Mouse (Mus musculus): Measurements from ENCODE around the gene Sept10. TPM values are rescaled to one million over a fixed set of nuclear protein-coding genes. Genes with fewer than 3 reads are reported as not detected.

Sept10 gene
- polyA plus RNA-seq, 1 experiment from 2014 or later: 11.6 TPM

DNA sequence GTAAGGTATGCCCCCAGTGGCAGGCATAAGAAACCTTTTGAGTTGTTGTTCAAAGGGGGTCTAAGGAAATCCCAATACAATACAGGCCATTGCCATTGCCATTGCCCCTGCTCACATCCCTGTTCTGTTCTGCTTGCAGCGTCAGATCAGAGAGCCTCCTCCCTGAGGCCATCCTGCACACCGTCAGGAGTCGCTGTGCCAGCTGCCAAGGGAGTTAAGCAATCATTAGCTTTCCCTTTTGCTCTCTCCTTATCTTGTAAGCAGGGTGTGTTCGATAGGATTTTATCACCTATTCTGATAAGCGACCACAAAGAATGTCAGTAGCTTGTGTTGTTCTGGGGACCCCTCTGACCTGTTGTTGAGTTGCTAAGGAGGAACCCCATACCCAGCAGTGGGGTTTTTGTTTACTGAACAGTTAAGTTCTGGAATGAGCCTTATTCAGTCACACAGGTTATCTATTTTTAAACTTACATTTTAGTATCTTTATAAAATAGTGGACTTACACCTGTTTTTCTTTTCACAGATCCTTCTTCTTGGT lies 69.0 kb downstream of the Sept10 start:
- Histone ChIP-seq H3K27ac (ENCODE audit: low read depth) (no peak overlapping the region), H3K4me1 (ENCODE audit: insufficient read depth) (no peaks in the 10 kb centered on the region), H3K9me3 (ENCODE audit: low read length) (no peaks in the 10 kb centered on the region), H3K9ac (replicated peaks) (no peak overlapping the region), H3K4me2 (ENCODE audit: low read depth, low read length) (no peak overlapping the region), H3K36me3 (replicated peaks; ENCODE audit: insufficient read depth, low read length) (no peaks in the 10 kb centered on the region), H3K27me3 (ENCODE audit: insufficient read depth, low read length) (no peaks in the 10 kb centered on the region), H3K4me3 (ENCODE audit: low read depth, low read length) (no peak overlapping the region)
- DNase-seq (no peak), ATAC-seq (no peak)
- 21% methylated on average over 5 of the region's 5 CpGs for WGBS (ENCODE audit: insufficient replicate concordance)
- TF ChIP-seq EP300 (IDR thresholded peaks at IDR 0.05; ENCODE audit: low read depth) (no peak), CTCF (IDR thresholded peaks at IDR 0.05; ENCODE audit: low read depth) (peak; percentile 22; the same call in 1 of the 2 replicates)

DNA sequence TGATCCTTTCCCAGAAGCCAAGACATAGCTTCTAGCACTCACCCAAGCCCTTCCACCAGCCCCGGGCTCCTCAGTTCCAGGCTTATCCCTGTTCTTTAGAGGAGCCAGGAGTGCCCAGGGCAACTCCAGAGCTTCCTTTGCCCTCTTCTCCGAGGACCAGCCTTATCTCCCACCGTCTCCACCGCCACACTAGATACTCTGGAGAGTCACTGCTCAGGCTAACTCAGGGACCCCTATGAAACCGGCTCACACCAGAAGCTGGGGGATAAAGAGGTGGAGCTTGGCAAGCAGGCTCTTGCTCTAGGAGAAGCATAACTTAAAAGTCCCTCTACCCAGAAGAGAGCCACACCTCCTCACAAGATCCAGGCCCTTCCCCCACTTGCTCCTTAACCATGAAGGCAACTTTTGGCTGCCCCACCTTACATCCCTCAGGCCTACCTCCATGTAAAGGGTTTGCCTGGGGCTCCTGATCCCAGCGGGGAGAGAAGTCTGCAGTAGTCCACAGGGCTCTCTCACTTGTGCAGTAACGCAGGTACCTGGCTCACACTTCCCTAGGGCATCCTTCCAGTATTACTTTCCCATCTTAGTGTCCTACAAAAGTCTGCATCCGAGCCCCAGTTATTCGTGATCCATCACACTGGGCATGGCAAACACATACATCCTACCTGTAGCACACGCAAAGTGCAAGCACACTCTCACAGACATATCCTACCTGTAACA lies 70.5 kb downstream of the Sept10 start:
- Histone ChIP-seq H3K9ac (replicated peaks) (no peak overlapping the region), H3K4me2 (ENCODE audit: low read depth, low read length) (no peak overlapping the region), H3K27me3 (ENCODE audit: insufficient read depth, low read length) (no peaks in the 10 kb centered on the region), H3K9me3 (ENCODE audit: low read length) (no peaks in the 10 kb centered on the region), H3K4me3 (ENCODE audit: low read depth, low read length) (no peak overlapping the region), H3K27ac (ENCODE audit: low read depth) (no peak overlapping the region), H3K36me3 (replicated peaks; ENCODE audit: insufficient read depth, low read length) (no peaks in the 10 kb centered on the region), H3K4me1 (ENCODE audit: insufficient read depth) (no peaks in the 10 kb centered on the region)
- no peak for DNase-seq
- no peak for ATAC-seq
- no peak for TF ChIP-seq EP300 (IDR thresholded peaks at IDR 0.05; ENCODE audit: low read depth)
- TF ChIP-seq CTCF (IDR thresholded peaks at IDR 0.05; ENCODE audit: low read depth): no peak
- WGBS (ENCODE audit: insufficient replicate concordance): 79% methylated on average over 10 of the region's 10 CpGs

DNA sequence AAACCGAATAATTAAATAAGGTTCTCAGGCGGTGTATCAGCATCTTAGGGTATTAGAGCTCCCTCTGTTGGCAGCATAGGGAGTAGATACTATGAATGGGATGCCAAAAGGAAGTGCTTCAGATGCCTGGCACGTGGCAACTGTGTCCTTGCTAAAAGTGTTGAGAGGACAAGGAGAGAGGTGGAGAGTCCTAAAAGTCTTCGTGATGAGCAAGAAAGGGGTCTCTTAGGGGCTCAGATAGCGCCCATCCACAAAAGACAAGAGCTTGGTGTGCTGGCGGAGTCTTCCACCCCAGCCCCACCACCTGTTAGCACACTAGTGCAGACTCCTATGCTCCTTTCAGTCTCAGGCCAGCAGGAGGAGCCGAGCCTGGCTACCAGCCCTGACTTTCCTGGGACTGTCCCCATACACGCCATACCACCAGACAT lies 71.7 kb downstream of the Sept10 start:
- no peak overlapping the region for H3K27ac ChIP-seq (ENCODE audit: low read depth)
- no peak overlapping the region for H3K4me2 ChIP-seq (ENCODE audit: low read depth, low read length)
- ATAC-seq: no peak
- TF ChIP-seq EP300 (IDR thresholded peaks at IDR 0.05; ENCODE audit: low read depth) (no peak), CTCF (IDR thresholded peaks at IDR 0.05; ENCODE audit: low read depth) (peak; percentile 66)
- no peaks in the 10 kb centered on the region for H3K36me3 ChIP-seq (replicated peaks; ENCODE audit: insufficient read depth, low read length)
- no peak overlapping the region for H3K4me3 ChIP-seq (ENCODE audit: low read depth, low read length)
- no peak for DNase-seq
- H3K9me3 ChIP-seq (ENCODE audit: low read length): no peaks in the 10 kb centered on the region
- H3K27me3 ChIP-seq (ENCODE audit: insufficient read depth, low read length): no peaks in the 10 kb centered on the region
- no peaks in the 10 kb centered on the region for H3K4me1 ChIP-seq (ENCODE audit: insufficient read depth)
- H3K9ac ChIP-seq (replicated peaks): no peak overlapping the region
- 20% methylated on average over 8 of the region's 8 CpGs for WGBS (ENCODE audit: insufficient replicate concordance)

DNA sequence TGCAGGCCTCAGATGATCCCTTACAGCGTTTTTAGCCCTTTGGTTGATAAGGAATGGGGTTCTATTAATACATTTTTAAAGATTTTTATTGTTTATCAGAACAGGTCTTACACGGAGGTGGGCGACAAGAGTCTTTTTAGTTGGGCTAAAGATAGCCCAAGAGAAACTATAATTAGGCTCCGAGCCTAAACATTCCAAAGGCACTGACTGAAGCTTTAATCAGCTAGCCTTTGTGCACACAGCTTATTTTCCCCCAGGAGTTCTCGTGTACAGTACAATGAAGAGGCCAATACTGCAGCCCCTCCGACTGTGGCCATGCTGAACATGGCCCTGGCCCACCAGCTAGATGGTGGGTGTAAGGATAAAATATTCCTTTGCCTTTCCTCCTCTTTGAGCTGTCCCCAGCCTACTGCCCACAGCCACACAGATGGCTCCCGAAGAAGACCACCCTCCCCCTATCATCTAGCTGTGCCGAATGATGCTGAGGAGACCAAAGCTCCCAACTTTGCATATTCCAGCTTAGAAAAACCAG lies 88.1 kb downstream of the Sept10 start:
- no peak for DNase-seq
- Histone ChIP-seq H3K9ac (replicated peaks) (no peak overlapping the region), H3K27me3 (ENCODE audit: insufficient read depth, low read length) (no peaks in the 10 kb centered on the region), H3K9me3 (ENCODE audit: low read length) (no peaks in the 10 kb centered on the region), H3K27ac (ENCODE audit: low read depth) (no peak overlapping the region), H3K4me3 (ENCODE audit: low read depth, low read length) (no peak overlapping the region), H3K36me3 (replicated peaks; ENCODE audit: insufficient read depth, low read length) (no peaks in the 10 kb centered on the region), H3K4me1 (ENCODE audit: insufficient read depth) (no peaks in the 10 kb centered on the region), H3K4me2 (ENCODE audit: low read depth, low read length) (no peak overlapping the region)
- ATAC-seq: no peak
- TF ChIP-seq CTCF (IDR thresholded peaks at IDR 0.05; ENCODE audit: low read depth): no peak
- TF ChIP-seq EP300 (IDR thresholded peaks at IDR 0.05; ENCODE audit: low read depth): no peak
- WGBS (ENCODE audit: insufficient replicate concordance): 66% methylated on average over 8 of the region's 8 CpGs

DNA sequence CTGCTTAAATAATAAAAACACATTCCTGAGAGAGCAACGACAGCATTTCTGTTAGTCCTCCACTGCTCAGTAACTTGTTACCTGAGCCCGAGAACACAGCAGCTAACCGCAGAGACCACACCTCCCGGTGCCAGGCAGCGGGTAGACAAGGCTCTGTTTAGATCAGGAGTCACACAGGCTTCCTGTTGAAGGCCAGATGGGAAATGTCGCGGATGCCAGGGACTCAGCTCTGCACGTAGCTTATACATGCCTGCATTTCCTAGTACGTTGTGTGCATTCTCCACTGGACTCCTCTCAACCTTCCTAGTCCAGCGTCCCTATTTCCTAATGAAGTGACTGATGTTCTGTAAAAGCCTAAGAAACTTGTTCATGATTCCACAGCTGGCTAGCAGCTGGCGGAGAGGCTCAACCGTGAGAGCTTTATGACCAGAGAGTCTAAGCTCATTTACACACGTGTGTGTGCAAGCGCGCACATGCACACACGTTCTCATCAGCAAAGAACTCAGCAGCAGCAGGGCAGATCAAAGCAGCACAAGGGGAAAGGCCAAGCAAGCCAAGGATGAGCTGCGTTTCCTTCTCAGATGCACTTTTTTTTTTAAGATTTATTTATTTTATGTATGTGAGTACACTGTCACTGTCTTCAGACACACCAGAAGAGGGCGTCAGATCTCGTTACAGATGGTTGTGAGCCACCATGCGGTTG lies 89.6 kb downstream of the Sept10 start:
- WGBS (ENCODE audit: insufficient replicate concordance): 48% methylated on average over 20 of the region's 20 CpGs
- no peak for TF ChIP-seq CTCF (IDR thresholded peaks at IDR 0.05; ENCODE audit: low read depth)
- no peak for TF ChIP-seq EP300 (IDR thresholded peaks at IDR 0.05; ENCODE audit: low read depth)
- H3K27ac ChIP-seq (ENCODE audit: low read depth): no peak overlapping the region
- ATAC-seq (peak; percentile 41; the same call in 1 of the 2 replicates), DNase-seq (no peak)
- H3K36me3 ChIP-seq (replicated peaks; ENCODE audit: insufficient read depth, low read length): no peaks in the 10 kb centered on the region
- no peak overlapping the region for H3K4me2 ChIP-seq (ENCODE audit: low read depth, low read length)
- H3K9me3 ChIP-seq (ENCODE audit: low read length): no peaks in the 10 kb centered on the region
- H3K4me3 ChIP-seq (ENCODE audit: low read depth, low read length): no peak overlapping the region
- no peaks in the 10 kb centered on the region for H3K27me3 ChIP-seq (ENCODE audit: insufficient read depth, low read length)
- H3K9ac ChIP-seq (replicated peaks): no peak overlapping the region
- H3K4me1 ChIP-seq (ENCODE audit: insufficient read depth): no peaks in the 10 kb centered on the region

DNA sequence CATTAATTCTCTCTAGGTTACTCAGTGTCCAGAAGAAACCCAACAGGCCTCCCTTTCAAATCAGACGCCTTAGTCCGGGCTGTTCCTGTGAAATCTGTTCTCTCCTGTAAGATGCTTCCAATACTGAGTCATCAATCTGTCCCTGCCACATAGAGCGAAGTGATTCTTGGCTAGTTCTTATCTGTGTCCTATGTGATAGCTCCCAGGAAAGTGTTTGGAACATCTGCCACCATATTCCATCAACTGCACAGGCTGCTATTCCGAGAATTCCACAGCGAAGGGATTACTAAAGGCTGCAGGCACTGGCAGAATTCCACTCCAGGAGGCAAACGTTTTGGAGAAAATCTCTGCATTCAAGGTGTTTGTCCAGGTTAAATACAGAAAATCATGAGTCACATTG lies 94.0 kb downstream of the Sept10 start:
- no peaks in the 10 kb centered on the region for H3K4me1 ChIP-seq (ENCODE audit: insufficient read depth)
- no peak overlapping the region for H3K4me3 ChIP-seq (ENCODE audit: low read depth, low read length)
- no peak for TF ChIP-seq CTCF (IDR thresholded peaks at IDR 0.05; ENCODE audit: low read depth)
- TF ChIP-seq EP300 (IDR thresholded peaks at IDR 0.05; ENCODE audit: low read depth): no peak
- H3K9me3 ChIP-seq (ENCODE audit: low read length): no peaks in the 10 kb centered on the region
- no peak overlapping the region for H3K9ac ChIP-seq (replicated peaks)
- no peak overlapping the region for H3K4me2 ChIP-seq (ENCODE audit: low read depth, low read length)
- no peak for DNase-seq
- no peaks in the 10 kb centered on the region for H3K36me3 ChIP-seq (replicated peaks; ENCODE audit: insufficient read depth, low read length)
- ATAC-seq: no peak
- H3K27ac ChIP-seq (ENCODE audit: low read depth): no peak overlapping the region
- WGBS (ENCODE audit: insufficient replicate concordance): 62% methylated on average over 6 of the region's 6 CpGs
- no peaks in the 10 kb centered on the region for H3K27me3 ChIP-seq (ENCODE audit: insufficient read depth, low read length)

Measured in liver, postnatal 0 days (tissue).